In the genomic region with DNA sequence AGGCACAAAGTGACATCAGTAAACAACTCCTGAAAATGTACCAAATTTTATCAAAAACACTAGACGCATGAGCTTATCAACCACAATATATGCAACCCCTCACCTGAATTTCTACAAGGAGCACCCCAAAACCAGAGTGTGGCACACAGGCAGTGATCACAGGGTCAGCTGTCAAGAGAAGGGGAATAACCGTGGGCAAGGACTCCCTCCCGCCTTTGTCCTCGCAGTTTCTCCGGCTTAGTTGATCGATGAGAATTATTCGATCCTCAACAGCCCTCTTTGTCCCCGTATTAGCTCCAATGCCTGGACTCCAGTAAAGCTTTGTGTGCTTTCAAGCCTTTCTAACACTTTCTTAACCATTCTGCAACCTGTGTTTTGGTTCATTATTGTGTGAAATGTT, we compare ENCODE assay signal across 9 mouse cellular contexts. TPM values are rescaled to one million over a fixed set of nuclear protein-coding genes. Genes with fewer than 3 reads are reported as not detected.
DNase-seq lines count a peak whose midpoint lies in the region; ATAC-seq lines count a peak whose summit lies in the region.
"Had no signal": no experiment of that assay in that cellular context is flagged by ENCODE, and none has a peak within 500 bp of the region (broad histone marks: within the 10 kb centered on the region; RNA-seq: fewer than 3 reads in every experiment).

No protein-coding gene starts in this region.

- DNase-seq in heart, adult 18-20 months = no peak
- DNase-seq in embryo, embryonic 10.5 days (ENCODE audit: low spot score) = peak; percentile 60
- peak; percentile 66 for DNase-seq in midbrain, embryonic 14.5 days
- no peak for DNase-seq in gastrocnemius, postnatal 10 days
- no peak for DNase-seq in Muller cell, postnatal 12 days (ENCODE audit: inconsistent ontology term)

- H3K27ac ChIP-seq in heart, embryonic 15.5 days = no peak overlapping the region
- H3K27ac ChIP-seq in hindbrain, embryonic 13.5 days = peak overlapping the region; percentile 95
- peak overlapping the region; percentile 95 for H3K27ac ChIP-seq in midbrain, embryonic 14.5 days (replicated peaks; ENCODE audit: low read depth, low read length)
- H3K27ac ChIP-seq: macrophage had no signal

- 0 out of 2 replicates have a peak overlapping the region, but pooled peaks have one; percentile 25 for H3K9ac ChIP-seq in heart, embryonic 15.5 days
- peak overlapping the region; percentile 85 for H3K9ac ChIP-seq in hindbrain, embryonic 13.5 days
- peak overlapping the region; percentile 93 for H3K9ac ChIP-seq in midbrain, embryonic 14.5 days (replicated peaks; ENCODE audit: low read length)

- H3K4me1 ChIP-seq in heart, embryonic 15.5 days (replicated peaks) = peaks cover 7% of the 10 kb centered on the region
- peaks cover 38% of the 10 kb centered on the region for H3K4me1 ChIP-seq in hindbrain, embryonic 13.5 days (replicated peaks)
- H3K4me1 ChIP-seq in midbrain, embryonic 14.5 days (ENCODE audit: control insufficient read depth, insufficient read depth, low read length) = peaks cover 19% of the 10 kb centered on the region

- no peaks in the 10 kb centered on the region for H3K27me3 ChIP-seq in heart, embryonic 15.5 days
- H3K27me3 ChIP-seq in hindbrain, embryonic 13.5 days = no peaks in the 10 kb centered on the region
- no peaks in the 10 kb centered on the region for H3K27me3 ChIP-seq in midbrain, embryonic 14.5 days (ENCODE audit: control insufficient read depth, insufficient read depth, low read length)

- no peaks in the 10 kb centered on the region for H3K36me3 ChIP-seq in heart, embryonic 15.5 days
- H3K36me3 ChIP-seq in hindbrain, embryonic 13.5 days = no peaks in the 10 kb centered on the region
- H3K36me3 ChIP-seq in midbrain, embryonic 14.5 days (ENCODE audit: control insufficient read depth, insufficient read depth, low read length) = no peaks in the 10 kb centered on the region

- ATAC-seq in heart, embryonic 15.5 days (replicated peaks; ENCODE audit: insufficient number of reproducible peaks, insufficient read depth, low FRiP score, low read depth) = no peak
- 0 out of 2 replicates have a peak, but pooled peaks have one; percentile 8 for ATAC-seq in hindbrain, embryonic 13.5 days (ENCODE audit: low FRiP score)
- ATAC-seq in midbrain, embryonic 14.5 days (ENCODE audit: low FRiP score, low TSS enrichment) = no peak
- ATAC-seq in erythroid progenitor cell, adult 5-6 weeks (replicated peaks; ENCODE audit: low FRiP score, poor library complexity, severe bottlenecking) = no peak

- H3K4me3 ChIP-seq in heart, embryonic 15.5 days = peak overlapping the region; percentile 51
- peak overlapping the region; percentile 62 for H3K4me3 ChIP-seq in hindbrain, embryonic 13.5 days
- H3K4me3 ChIP-seq in midbrain, embryonic 14.5 days (replicated peaks; ENCODE audit: low read depth, low read length) = peak overlapping the region; percentile 70

- no peaks in the 10 kb centered on the region for H3K9me3 ChIP-seq in heart, embryonic 15.5 days (replicated peaks)
- H3K9me3 ChIP-seq in hindbrain, embryonic 13.5 days = no peaks in the 10 kb centered on the region
- no peaks in the 10 kb centered on the region for H3K9me3 ChIP-seq in midbrain, embryonic 14.5 days (ENCODE audit: control insufficient read depth, low read length)

- peak overlapping the region; percentile 74 for H3K4me2 ChIP-seq in heart, embryonic 15.5 days
- H3K4me2 ChIP-seq in hindbrain, embryonic 13.5 days = peak overlapping the region; percentile 65
- peak overlapping the region; percentile 72 for H3K4me2 ChIP-seq in midbrain, embryonic 14.5 days (ENCODE audit: low read length)

- 16% methylated on average over 8 of the region's 8 CpGs for WGBS in heart, embryonic 15.5 days
- WGBS in hindbrain, embryonic 13.5 days = 5% methylated on average over 8 of the region's 8 CpGs
- 3% methylated on average over 8 of the region's 8 CpGs for WGBS in midbrain, embryonic 14.5 days

RNA-seq across cellular contexts. Expression of a gene that starts 0.8 kb away (rescaled TPM):
- polyA plus RNA-seq in heart, embryonic 15.5 days (2015; fragmentation: Nextera tagmentation; extraction: Ambion mirVana) = 1.1 and 1.3 TPM in 2 replicates
- under 1 TPM in 1 of 2 experiments, not detected in 1; 0.44 TPM for total RNA-seq in heart, adult 18-20 months (2021)
- polyA plus RNA-seq in hindbrain, embryonic 13.5 days (2015; fragmentation: Nextera tagmentation; extraction: Ambion mirVana) = 63.9 and 71.5 TPM in 2 replicates
- 43.9 and 54.3 TPM in 2 replicates for polyA plus RNA-seq in midbrain, embryonic 14.5 days (2014; fragmentation: Nextera tagmentation; extraction: Ambion mirVana)
- total RNA-seq in erythroid progenitor cell, adult 5-6 weeks (2015; ENCODE audit: low replicate concordance) = 1.3 TPM in 1 of 2 replicates, not detected in the other
- not detected in 2 replicates for total RNA-seq in erythroid progenitor cell, adult 5-6 weeks (2017; ENCODE audit: low replicate concordance)
- total RNA-seq in gastrocnemius, postnatal 10 days (2021) = under 1 TPM; 0.77 to 0.87 TPM

RNA-seq across cellular contexts. Expression of a gene that starts 20.8 kb away (rescaled TPM):
- 18.1 and 20.5 TPM in 2 replicates for polyA plus RNA-seq in heart, embryonic 15.5 days (2015; fragmentation: Nextera tagmentation; extraction: Ambion mirVana)
- total RNA-seq in heart, adult 18-20 months (2021) = 10 to 100 TPM; 25.0 to 28.9 TPM
- polyA plus RNA-seq in hindbrain, embryonic 13.5 days (2015; fragmentation: Nextera tagmentation; extraction: Ambion mirVana) = 43.7 and 46.1 TPM in 2 replicates
- polyA plus RNA-seq in midbrain, embryonic 14.5 days (2014; fragmentation: Nextera tagmentation; extraction: Ambion mirVana) = 67.6 and 81.3 TPM in 2 replicates
- 67.1 and 71.0 TPM in 2 replicates for total RNA-seq in erythroid progenitor cell, adult 5-6 weeks (2015; ENCODE audit: low replicate concordance)
- 39.3 and 51.0 TPM in 2 replicates for total RNA-seq in erythroid progenitor cell, adult 5-6 weeks (2017; ENCODE audit: low replicate concordance)
- total RNA-seq in gastrocnemius, postnatal 10 days (2021) = 10 to 100 TPM; 30.6 to 36.4 TPM

RNA-seq across cellular contexts. Expression of a gene that starts 21.1 kb away (rescaled TPM):
- polyA plus RNA-seq in heart, embryonic 15.5 days (2015; fragmentation: Nextera tagmentation; extraction: Ambion mirVana) = 6.2 and 8.2 TPM in 2 replicates
- 1 to 10 TPM; 7.9 to 9.3 TPM for total RNA-seq in heart, adult 18-20 months (2021)
- polyA plus RNA-seq in hindbrain, embryonic 13.5 days (2015; fragmentation: Nextera tagmentation; extraction: Ambion mirVana) = 20.1 and 22.2 TPM in 2 replicates
- polyA plus RNA-seq in midbrain, embryonic 14.5 days (2014; fragmentation: Nextera tagmentation; extraction: Ambion mirVana) = 21.4 and 23.7 TPM in 2 replicates
- 0.42 and 1.1 TPM in 2 replicates for total RNA-seq in erythroid progenitor cell, adult 5-6 weeks (2015; ENCODE audit: low replicate concordance)
- total RNA-seq in erythroid progenitor cell, adult 5-6 weeks (2017; ENCODE audit: low replicate concordance) = 0.45 and 1.4 TPM in 2 replicates
- total RNA-seq in gastrocnemius, postnatal 10 days (2021) = 10 to 100 TPM in 1 of 2 experiments, 1 to 10 TPM in 1; 7.0 to 10.9 TPM

Comparison
In these comparisons a context has a peak if more than half of its experiments do, and no peak if none do; other contexts are left out.
1. H3K9ac ChIP-seq: peak in every context shown above with its lines; median percentile 93 in midbrain, embryonic 14.5 days; 85 in hindbrain, embryonic 13.5 days; 25 in heart, embryonic 15.5 days.
2. DNase-seq: peak in embryo, embryonic 10.5 days (single experiment) and midbrain, embryonic 14.5 days (single experiment); none in heart, adult 18-20 months (0 of 2), gastrocnemius, postnatal 10 days (single experiment) and Muller cell, postnatal 12 days (single experiment).
3. Peak in every context shown above with its lines, with median percentiles within 50 percentile points of each other: H3K4me2 ChIP-seq and H3K4me3 ChIP-seq.